Mouse (Mus musculus) heart, embryonic 16.5 days (tissue): Measurements from ENCODE around the gene Dph2. TPM values are rescaled to one million over a fixed set of nuclear protein-coding genes. Genes with fewer than 3 reads are reported as not detected.

Experiments used
- ATAC-seq: fragments of 200-750 bp; cut with Nextera tagmentation; replicated peaks from 2 replicates; pipeline ENCODE4 v1.8.0; 2017; ENCODE audit warnings: moderate number of reproducible peaks; ENCODE audit not compliant: insufficient read depth, low FRiP score; ENCODE audit errors: extremely low read depth
- H3K27ac ChIP-seq: fragments of 300-500 bp; sonication (generic); 2 replicates; pipeline ENCODE4 v1.5.1; 2014; ENCODE audit warnings: mild to moderate bottlenecking, low read length, control low read depth, moderate library complexity
- H3K27me3 ChIP-seq: fragments of 300-500 bp; sonication (generic); 2 replicates; pipeline ENCODE4 v1.6.1; 2014; ENCODE audit warnings: low read length, mixed read lengths; ENCODE audit not compliant: control insufficient read depth, insufficient read depth
- H3K36me3 ChIP-seq: fragments of 300-500 bp; sonication (generic); 2 replicates; pipeline ENCODE4 v1.6.1; 2014; ENCODE audit not compliant: control insufficient read depth, insufficient read depth
- H3K4me1 ChIP-seq: fragments of 300-500 bp; sonication (generic); 2 replicates; pipeline ENCODE4 v1.6.1; 2014; ENCODE audit warnings: low read length, mixed read lengths; ENCODE audit not compliant: control insufficient read depth, insufficient read depth
- H3K4me2 ChIP-seq: fragments of 300-500 bp; sonication (generic); 2 replicates; pipeline ENCODE4 v1.6.1; 2014; ENCODE audit warnings: low read depth, mild to moderate bottlenecking, control low read depth, low read length
- H3K4me3 ChIP-seq: fragments of 300-500 bp; sonication (generic); 2 replicates; pipeline ENCODE4 v1.5.1; 2014; ENCODE audit warnings: mild to moderate bottlenecking, control low read depth, low read length
- H3K9ac ChIP-seq: fragments of 300-500 bp; sonication (generic); 2 replicates; pipeline ENCODE4 v1.6.1; 2014; ENCODE audit warnings: low read length, control low read depth
- H3K9me3 ChIP-seq: fragments of 300-500 bp; sonication (generic); replicated peaks from 2 replicates; pipeline ENCODE4 v1.6.1; 2016; ENCODE audit warnings: low read length; ENCODE audit not compliant: control insufficient read depth
- WGBS: fragments of 180-500 bp; shearing (Covaris S2); extraction: QIAGEN DNeasy Blood & Tissue Kit; methylation state at CpG from one replicate; pipeline ENCODE4 v1.1.7; 2014; 5-methylcytosine and 5-hydroxymethylcytosine counted together
- polyA plus RNA-seq: library from polyadenylated mRNA; unstranded; fragments of >200 nt; fragmentation: Nextera tagmentation; extraction: Ambion mirVana; gene quantifications from 2 replicates; pipeline ENCODE4 v1.2.1, GENCODE M21; 2015

The Dph2 gene
- polyA plus RNA-seq, 1 experiment from 2014 or later, result 12.5 TPM

GRCm38 (mm10) chr4:117844467-117844866, 47.4 kb downstream of the Dph2 start:
- Histone ChIP-seq H3K4me1 (no peaks in the 10 kb centered on the region), H3K4me2 (no peak overlapping the region), H3K9me3 (no peaks in the 10 kb centered on the region), H3K27ac (no peak overlapping the region), H3K9ac (no peak overlapping the region), H3K4me3 (no peak overlapping the region), H3K27me3 (no peaks in the 10 kb centered on the region), H3K36me3 (no peaks in the 10 kb centered on the region)
- WGBS, result 71% methylated on average over 5 of the region's 5 CpGs
- no peak for ATAC-seq

GRCm38 (mm10) chr4:117843101-117843500, 48.7 kb downstream of the Dph2 start:
- no peak for ATAC-seq
- H3K4me1 ChIP-seq, result no peaks in the 10 kb centered on the region
- no peaks in the 10 kb centered on the region for H3K27me3 ChIP-seq
- H3K36me3 ChIP-seq, result no peaks in the 10 kb centered on the region
- H3K9me3 ChIP-seq, result no peaks in the 10 kb centered on the region
- H3K9ac ChIP-seq, result no peak overlapping the region
- H3K27ac ChIP-seq, result no peak overlapping the region
- no peak overlapping the region for H3K4me3 ChIP-seq
- WGBS, result 82% methylated on average over 5 of the region's 5 CpGs
- H3K4me2 ChIP-seq, result no peak overlapping the region

GRCm38 (mm10) chr4:117841566-117841965, 50.3 kb downstream of the Dph2 start:
- ATAC-seq, result no peak
- 71% methylated on average over 3 of the region's 3 CpGs for WGBS
- Histone ChIP-seq H3K27ac (no peak overlapping the region), H3K9me3 (no peaks in the 10 kb centered on the region), H3K27me3 (no peaks in the 10 kb centered on the region), H3K9ac (no peak overlapping the region), H3K4me1 (0 out of 2 replicates have a peak, but pooled peaks cover 2% of the 10 kb centered on the region), H3K4me2 (no peak overlapping the region), H3K36me3 (no peaks in the 10 kb centered on the region), H3K4me3 (no peak overlapping the region)

GRCm38 (mm10) chr4:117840821-117841220, 51.0 kb downstream of the Dph2 start:
- Histone ChIP-seq H3K4me2 (no peak overlapping the region), H3K9me3 (no peaks in the 10 kb centered on the region), H3K4me3 (no peak overlapping the region), H3K9ac (no peak overlapping the region), H3K36me3 (no peaks in the 10 kb centered on the region), H3K27ac (no peak overlapping the region), H3K27me3 (no peaks in the 10 kb centered on the region), H3K4me1 (0 out of 2 replicates have a peak, but pooled peaks cover 2% of the 10 kb centered on the region)
- 78% methylated on average over 5 of the region's 5 CpGs for WGBS
- ATAC-seq, result no peak

- Histone ChIP-seq H3K9me3 (no peaks in the 10 kb centered on the region), H3K36me3 (no peaks in the 10 kb centered on the region), H3K27ac (no peak overlapping the region), H3K27me3 (no peaks in the 10 kb centered on the region), H3K4me2 (no peak overlapping the region), H3K9ac (no peak overlapping the region), H3K4me3 (no peak overlapping the region), H3K4me1 (peaks cover 8% of the 10 kb centered on the region)
- ATAC-seq, result no peak
- 75% methylated on average over 6 of the region's 6 CpGs for WGBS
Measured at GRCm38 (mm10) chr4:117839366-117839765, 52.5 kb downstream of the Dph2 start.

Other genes starting within 250 kb of the Dph2 start
- 41.0 and 45.7 TPM in 2 replicates for gene Dmap1, start 209.8 kb downstream of the Dph2 start, polyA plus RNA-seq
- not detected in 2 replicates for gene Gm12845, start 167.6 kb downstream of the Dph2 start, polyA plus RNA-seq
- gene Klf17, start 126.4 kb downstream of the Dph2 start, polyA plus RNA-seq, result not detected in 2 replicates
- gene Slc6a9, start 57.5 kb downstream of the Dph2 start, polyA plus RNA-seq, result 5.3 and 6.7 TPM in 2 replicates
- 0.51 and 0.55 TPM in 2 replicates for gene Ccdc24, start 19.5 kb downstream of the Dph2 start, polyA plus RNA-seq
- 8.6 and 9.5 TPM in 2 replicates for gene B4galt2, start 8.5 kb downstream of the Dph2 start, polyA plus RNA-seq
- 229 and 244 TPM in 2 replicates for gene Atp6v0b, start 4.7 kb downstream of the Dph2 start, polyA plus RNA-seq
- gene Ipo13, start 23.0 kb upstream of the Dph2 start, polyA plus RNA-seq, result 43.7 and 49.4 TPM in 2 replicates
- gene Artn, start 37.7 kb upstream of the Dph2 start, polyA plus RNA-seq, result 0.70 and 0.85 TPM in 2 replicates
- 7.8 and 8.9 TPM in 2 replicates for gene St3gal3, start 242.9 kb upstream of the Dph2 start, polyA plus RNA-seq